Mouse (Mus musculus) forebrain, embryonic 11.5 days (tissue): ENCODE data around the gene Slc30a9. TPM values are rescaled to one million over a fixed set of nuclear protein-coding genes. Genes with fewer than 3 reads are reported as not detected.

Experiments used
- ATAC-seq: fragments of 200-750 bp; cut with Nextera tagmentation; replicated peaks from 2 replicates; pipeline ENCODE4 v1.8.0; 2017; ENCODE audit warnings: moderate TSS enrichment; ENCODE audit not compliant: low FRiP score
- DNase-seq: peaks from one replicate; pipeline ENCODE4 v3.0.0-alpha.2; 2017; ENCODE audit warnings: low spot score
- H3K27ac ChIP-seq: fragments of 300-500 bp; sonication (generic); 2 replicates; pipeline ENCODE4 v1.5.1; 2014; ENCODE audit warnings: low read depth, low read length
- H3K27me3 ChIP-seq: fragments of 300-500 bp; sonication (generic); 2 replicates; pipeline ENCODE4 v1.6.1; 2014; ENCODE audit warnings: mild to moderate bottlenecking, low read length, mixed read lengths; ENCODE audit not compliant: control insufficient read depth, insufficient read depth
- H3K36me3 ChIP-seq: fragments of 300-500 bp; sonication (generic); 2 replicates; pipeline ENCODE4 v1.6.1; 2014; ENCODE audit warnings: mild to moderate bottlenecking, low read length, moderate library complexity, mixed read lengths; ENCODE audit not compliant: control insufficient read depth, insufficient read depth
- H3K4me1 ChIP-seq: fragments of 300-500 bp; sonication (generic); replicated peaks from 2 replicates; pipeline ENCODE4 v1.6.1; 2014; ENCODE audit warnings: low read length, mixed read lengths; ENCODE audit not compliant: control insufficient read depth, insufficient read depth
- H3K4me2 ChIP-seq: fragments of 300-500 bp; sonication (generic); 2 replicates; pipeline ENCODE4 v1.6.1; 2014; ENCODE audit warnings: low read depth, mild to moderate bottlenecking, low read length, moderate library complexity, mixed read lengths; ENCODE audit not compliant: severe bottlenecking
- H3K4me3 ChIP-seq: fragments of 300-500 bp; sonication (generic); 2 replicates; pipeline ENCODE4 v1.5.1; 2014; ENCODE audit warnings: low read depth, low read length
- H3K9ac ChIP-seq: fragments of 300-500 bp; sonication (generic); 2 replicates; pipeline ENCODE4 v1.6.1; 2014; ENCODE audit warnings: low read length
- H3K9me3 ChIP-seq: fragments of 300-500 bp; sonication (generic); 2 replicates; pipeline ENCODE4 v1.6.1; 2016; ENCODE audit warnings: low read length, mixed read lengths; ENCODE audit not compliant: control insufficient read depth
- WGBS: fragments of 180-500 bp; shearing (Covaris S2); extraction: QIAGEN DNeasy Blood & Tissue Kit; methylation state at CpG from one replicate; pipeline ENCODE4 v1.1.7; 2014; 5-methylcytosine and 5-hydroxymethylcytosine counted together
- polyA plus RNA-seq: library from polyadenylated mRNA; unstranded; fragments of >200 nt; fragmentation: Nextera tagmentation; extraction: Ambion mirVana; gene quantifications from 2 replicates; pipeline ENCODE4 v1.2.1, GENCODE M21; 2014

The Slc30a9 gene
- polyA plus RNA-seq, 1 experiment from 2014 or later, result 131 TPM

DNA sequence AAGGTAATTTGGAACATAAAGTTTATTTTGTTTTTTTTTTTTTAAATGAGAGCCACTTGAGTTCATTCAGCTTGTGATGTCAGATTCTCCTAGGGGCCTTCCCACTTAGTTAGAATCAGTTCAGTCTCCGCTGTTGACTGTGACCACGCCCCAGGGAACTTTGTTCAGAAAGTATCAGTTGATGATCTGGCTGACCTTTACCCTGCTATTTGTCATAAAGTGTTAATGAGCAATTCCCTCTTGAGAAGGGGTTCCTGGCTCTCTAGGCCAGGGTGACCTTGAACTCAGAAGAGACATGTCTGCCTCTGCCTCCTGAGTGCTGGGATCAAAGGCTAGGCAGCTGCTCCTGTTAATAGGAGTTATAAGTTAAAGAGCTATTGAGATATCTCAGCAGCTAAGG, 40.3 kb downstream of the Slc30a9 start:
- Histone ChIP-seq H3K4me1 (no peaks in the 10 kb centered on the region), H3K36me3 (peaks cover 6% of the 10 kb centered on the region; the same call in 1 of the 2 replicates), H3K4me3 (no peak overlapping the region), H3K27me3 (no peaks in the 10 kb centered on the region), H3K27ac (no peak overlapping the region), H3K9me3 (no peaks in the 10 kb centered on the region), H3K9ac (no peak overlapping the region), H3K4me2 (no peak overlapping the region)
- no peak for ATAC-seq
- no peak for DNase-seq
- 93% methylated on average over 2 of the region's 2 CpGs for WGBS

DNA sequence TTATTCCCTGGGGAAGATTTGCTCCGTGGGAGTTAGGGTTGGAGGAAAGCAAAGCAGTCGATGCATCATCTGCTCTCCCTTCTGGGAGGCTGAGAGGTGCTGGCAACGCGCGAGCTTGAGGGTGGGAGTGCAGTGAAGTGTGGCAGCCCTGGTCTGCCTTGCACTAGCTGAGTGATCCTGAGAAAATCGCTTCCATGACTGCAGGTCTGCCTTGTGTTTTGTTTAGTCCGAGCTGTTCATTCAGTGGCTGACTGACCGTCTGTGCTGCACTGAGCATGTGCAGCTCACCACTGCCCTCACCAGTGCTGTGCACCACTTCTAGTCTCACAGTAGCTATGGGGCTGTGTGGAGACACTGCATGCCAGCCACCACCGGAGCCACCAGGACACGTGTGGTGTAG, 42.2 kb downstream of the Slc30a9 start:
- Histone ChIP-seq H3K27ac (no peak overlapping the region), H3K4me2 (no peak overlapping the region), H3K36me3 (no peaks in the 10 kb centered on the region), H3K27me3 (no peaks in the 10 kb centered on the region), H3K9me3 (no peaks in the 10 kb centered on the region), H3K9ac (no peak overlapping the region), H3K4me1 (no peaks in the 10 kb centered on the region), H3K4me3 (no peak overlapping the region)
- no peak for DNase-seq
- 84% methylated on average over 10 of the region's 10 CpGs for WGBS
- no peak for ATAC-seq

GRCm38 (mm10) chr5:67362316-67362715, 55.6 kb downstream of the Slc30a9 start:
- Histone ChIP-seq H3K36me3 (no peaks in the 10 kb centered on the region), H3K4me3 (no peak overlapping the region), H3K27ac (no peak overlapping the region), H3K9ac (no peak overlapping the region), H3K9me3 (no peaks in the 10 kb centered on the region), H3K27me3 (no peaks in the 10 kb centered on the region), H3K4me2 (no peak overlapping the region), H3K4me1 (no peaks in the 10 kb centered on the region)
- WGBS, result 96% methylated on average over 9 of the region's 10 CpGs
- ATAC-seq (no peak), DNase-seq (no peak)

GRCm38 (mm10) chr5:67362931-67363330, 56.2 kb downstream of the Slc30a9 start:
- no peak overlapping the region for H3K4me3 ChIP-seq
- H3K27ac ChIP-seq, result no peak overlapping the region
- ATAC-seq (no peak), DNase-seq (no peak)
- H3K4me1 ChIP-seq, result no peaks in the 10 kb centered on the region
- H3K27me3 ChIP-seq, result no peaks in the 10 kb centered on the region
- no peak overlapping the region for H3K4me2 ChIP-seq
- no peak overlapping the region for H3K9ac ChIP-seq
- no peaks in the 10 kb centered on the region for H3K36me3 ChIP-seq
- no peaks in the 10 kb centered on the region for H3K9me3 ChIP-seq
- 85% methylated on average over 2 of the region's 2 CpGs for WGBS

- H3K9ac ChIP-seq, result no peak overlapping the region
- H3K27ac ChIP-seq, result no peak overlapping the region
- H3K4me1 ChIP-seq, result no peaks in the 10 kb centered on the region
- H3K27me3 ChIP-seq, result no peaks in the 10 kb centered on the region
- ATAC-seq (no peak), DNase-seq (no peak)
- 86% methylated on average over 8 of the region's 8 CpGs for WGBS
- H3K9me3 ChIP-seq, result no peaks in the 10 kb centered on the region
- no peak overlapping the region for H3K4me3 ChIP-seq
- H3K36me3 ChIP-seq, result no peaks in the 10 kb centered on the region
- H3K4me2 ChIP-seq, result no peak overlapping the region
Observed at GRCm38 (mm10) chr5:67377044-67377621, 70.4 kb downstream of the Slc30a9 start.

DNA sequence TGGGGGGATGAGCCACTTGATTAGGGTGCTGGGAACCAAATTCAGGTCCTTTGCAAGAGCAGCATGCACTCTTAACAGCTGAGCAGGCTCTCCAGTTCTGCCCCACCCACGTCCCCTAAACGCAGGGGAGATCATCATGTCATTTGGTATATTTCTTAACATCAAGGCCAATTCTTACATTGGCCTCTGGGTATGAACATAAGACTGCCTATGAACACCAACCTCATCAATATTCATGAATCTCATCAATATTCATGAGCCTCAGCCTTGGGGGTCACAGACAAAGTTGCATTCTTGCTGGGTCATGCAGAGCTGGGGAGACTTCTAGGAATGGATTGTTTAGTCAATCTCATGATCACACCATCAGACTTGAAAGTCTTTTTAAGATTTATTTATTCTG, 74.9 kb downstream of the Slc30a9 start:
- Histone ChIP-seq H3K4me2 (no peak overlapping the region), H3K9me3 (no peaks in the 10 kb centered on the region), H3K36me3 (no peaks in the 10 kb centered on the region), H3K27me3 (no peaks in the 10 kb centered on the region), H3K9ac (no peak overlapping the region), H3K27ac (no peak overlapping the region), H3K4me3 (no peak overlapping the region), H3K4me1 (no peaks in the 10 kb centered on the region)
- DNase-seq (no peak), ATAC-seq (peak; percentile 56; the same call in 1 of the 2 replicates)
- WGBS, result 83% methylated on average over 2 of the region's 2 CpGs

DNA sequence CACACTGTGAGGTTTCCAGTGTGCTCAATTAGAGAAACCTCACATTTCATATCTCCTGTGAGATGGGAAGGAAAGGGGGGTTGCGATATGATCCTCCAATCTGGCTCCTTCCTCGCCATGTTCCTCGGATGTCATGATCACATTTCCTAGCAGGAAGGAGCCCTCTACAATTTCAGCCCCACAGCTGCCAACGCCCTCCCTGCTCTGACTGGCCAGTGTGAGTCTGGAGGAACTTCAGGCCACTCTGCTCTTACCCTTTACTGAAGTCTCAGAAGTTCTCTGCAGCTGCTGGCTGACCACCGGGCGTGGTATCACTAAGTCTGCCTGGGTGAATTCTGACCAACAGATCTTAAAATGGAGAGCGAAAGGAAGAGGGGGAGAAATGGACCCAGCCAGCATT, 75.8 kb downstream of the Slc30a9 start:
- DNase-seq, result no peak
- Histone ChIP-seq H3K9me3 (no peaks in the 10 kb centered on the region), H3K4me3 (no peak overlapping the region), H3K9ac (no peak overlapping the region), H3K4me2 (no peak overlapping the region), H3K27me3 (no peaks in the 10 kb centered on the region), H3K4me1 (no peaks in the 10 kb centered on the region), H3K27ac (no peak overlapping the region), H3K36me3 (no peaks in the 10 kb centered on the region)
- no peak for ATAC-seq
- whole genome bisulfite sequencing, result 89% methylated on average over 7 of the region's 7 CpGs

DNA sequence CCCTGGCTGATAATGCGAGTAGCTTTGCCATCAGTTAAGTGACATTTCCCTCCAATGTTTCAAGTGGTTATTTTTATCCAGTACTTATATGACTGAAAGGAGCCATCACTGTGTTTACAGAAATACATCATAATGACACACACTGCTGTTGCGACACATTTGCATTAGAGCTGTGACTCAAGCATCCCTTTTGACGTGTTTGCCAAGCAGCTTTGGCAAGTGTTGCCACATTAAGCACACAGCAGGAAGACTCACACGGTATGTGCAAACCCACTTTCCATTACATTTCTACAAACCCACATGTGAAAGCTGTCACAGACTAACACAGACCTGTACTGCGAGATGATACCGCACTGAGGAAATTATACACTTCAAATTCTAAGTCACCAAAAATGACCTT, 87.2 kb downstream of the Slc30a9 start:
- H3K36me3 ChIP-seq, result no peaks in the 10 kb centered on the region
- no peak overlapping the region for H3K4me2 ChIP-seq
- ATAC-seq (no peak), DNase-seq (no peak)
- no peaks in the 10 kb centered on the region for H3K9me3 ChIP-seq
- no peak overlapping the region for H3K4me3 ChIP-seq
- H3K27me3 ChIP-seq, result no peaks in the 10 kb centered on the region
- H3K9ac ChIP-seq, result no peak overlapping the region
- WGBS, result 94% methylated on average over 6 of the region's 6 CpGs
- no peaks in the 10 kb centered on the region for H3K4me1 ChIP-seq
- H3K27ac ChIP-seq, result no peak overlapping the region

- no peaks in the 10 kb centered on the region for H3K27me3 ChIP-seq
- WGBS, result 94% methylated on average over 11 of the region's 11 CpGs
- H3K4me1 ChIP-seq, result 0 out of 2 replicates have a peak, but pooled peaks cover 2% of the 10 kb centered on the region
- H3K9ac ChIP-seq, result no peak overlapping the region
- no peak overlapping the region for H3K4me2 ChIP-seq
- ATAC-seq, result no peak
- no peak overlapping the region for H3K27ac ChIP-seq
- no peaks in the 10 kb centered on the region for H3K36me3 ChIP-seq
- H3K4me3 ChIP-seq, result no peak overlapping the region
- DNase-seq, result no peak
- no peaks in the 10 kb centered on the region for H3K9me3 ChIP-seq
Observed at GRCm38 (mm10) chr5:67395211-67395851, 88.6 kb downstream of the Slc30a9 start.
